Mouse (Mus musculus) thymus, postnatal 4 days (tissue): Measurements from ENCODE around the gene Nt5c3b.
A peak's percentile ranks its signal among the peaks of the same experiment; 100 is the strongest.

Source experiments
- DNase-seq: peaks from one replicate; pipeline ENCODE4 v3.0.0; 2021

Gene Nt5c3b

DNA sequence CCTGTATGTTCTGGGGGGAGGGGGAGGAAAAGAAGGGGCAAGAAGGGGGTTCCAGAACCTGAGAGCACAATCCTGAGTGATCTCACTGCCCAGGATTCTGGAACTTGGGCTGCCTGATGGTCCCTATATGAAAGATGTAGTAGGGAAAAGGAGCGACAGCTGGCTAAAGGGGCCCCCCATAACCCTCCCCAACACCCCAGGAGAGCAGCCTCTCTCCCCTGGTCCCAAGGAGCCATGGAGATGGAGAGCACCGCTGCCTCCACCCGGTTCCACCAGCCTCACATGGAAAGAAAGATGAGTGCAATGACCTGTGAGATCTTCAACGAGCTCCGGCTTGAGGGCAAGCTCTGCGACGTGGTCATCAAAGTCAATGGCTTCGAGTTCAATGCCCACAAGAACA is at the start of gene Nt5c3b, which contains the start of gene Klhl10:
Gene Nt5c3b, minus strand, starts transcription at position 12 of the 400 bp plus-strand sequence.
Gene Klhl10, plus strand, starts transcription at position 121 of the 400 bp plus-strand sequence.
- no peak for DNase-seq

- DNase-seq = peak; percentile 38
Measured at GRCm38 (mm10) chr11:100490951-100491350, 49.3 kb upstream of the Nt5c3b start.

- peak; percentile 49 for DNase-seq
Measured at GRCm38 (mm10) chr11:100485801-100486538, 44.4 kb upstream of the Nt5c3b start.

DNA sequence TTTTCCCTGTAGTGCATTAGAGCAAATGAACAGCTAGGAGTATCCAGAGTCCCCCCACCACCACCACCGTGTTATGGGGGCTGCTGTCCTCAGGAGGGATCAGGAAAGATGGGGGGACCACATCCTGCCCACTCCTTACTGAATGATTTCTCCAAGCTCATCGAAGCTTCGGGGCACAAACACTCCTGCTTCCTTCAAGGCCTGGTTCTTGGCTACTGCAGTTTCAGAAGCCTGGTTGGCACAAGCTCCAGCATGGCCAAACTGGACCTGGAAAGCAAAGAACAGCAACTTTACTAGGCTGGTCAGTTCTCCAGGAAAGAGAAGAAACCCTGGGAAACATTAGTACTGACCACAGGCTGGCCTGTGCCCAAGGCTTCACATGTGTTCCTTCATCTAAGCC is 42.9 kb upstream of the Nt5c3b start:
- DNase-seq = no peak

GRCm38 (mm10) chr11:100479152-100479551 is 37.5 kb upstream of the Nt5c3b start:
- DNase-seq = no peak

- DNase-seq = no peak
Measured at GRCm38 (mm10) chr11:100476281-100476680, 34.7 kb upstream of the Nt5c3b start.

GRCm38 (mm10) chr11:100472935-100473295 is 31.3 kb upstream of the Nt5c3b start:
- no peak for DNase-seq

DNA sequence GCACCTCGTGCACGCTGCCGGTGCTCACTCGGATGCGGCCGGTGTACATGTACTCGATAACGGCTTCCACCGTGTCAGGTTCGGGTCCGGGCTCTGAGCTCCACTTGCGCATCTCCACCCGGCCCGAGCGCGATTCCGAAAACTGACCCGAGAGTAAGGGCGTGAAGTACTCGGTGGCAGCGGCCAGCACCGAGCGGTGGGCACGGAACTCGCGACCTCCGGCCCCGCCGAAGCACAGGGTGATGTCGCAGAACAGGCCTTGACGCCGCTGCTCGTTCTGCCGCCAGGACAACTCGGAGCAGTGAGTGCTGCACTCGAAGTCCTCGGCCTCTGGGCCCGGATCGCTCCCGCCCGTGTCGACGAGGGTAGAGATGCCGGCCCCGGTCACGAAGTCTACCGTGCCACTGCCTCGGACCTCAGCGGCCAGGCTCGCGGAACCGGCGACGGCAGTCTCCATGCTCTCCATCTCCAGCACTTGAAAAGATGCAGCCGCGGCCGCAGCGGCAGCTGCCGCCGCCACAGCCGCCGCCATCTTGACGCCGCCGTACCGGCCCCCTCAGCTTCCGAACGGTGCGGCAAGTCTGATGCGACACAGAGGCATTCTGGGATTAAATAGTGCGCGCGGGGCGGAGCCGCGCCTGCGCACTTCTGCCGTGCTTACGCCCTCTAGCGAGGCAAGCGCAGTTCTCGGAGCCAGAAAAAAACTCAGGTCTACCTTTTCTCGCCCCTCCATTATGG is 30.8 kb upstream of the Nt5c3b start, which contains the start of gene Klhl11:
Gene Klhl11, minus strand, starts transcription at position 545 of the 738 bp plus-strand sequence.
- DNase-seq = peak; percentile 92

DNA sequence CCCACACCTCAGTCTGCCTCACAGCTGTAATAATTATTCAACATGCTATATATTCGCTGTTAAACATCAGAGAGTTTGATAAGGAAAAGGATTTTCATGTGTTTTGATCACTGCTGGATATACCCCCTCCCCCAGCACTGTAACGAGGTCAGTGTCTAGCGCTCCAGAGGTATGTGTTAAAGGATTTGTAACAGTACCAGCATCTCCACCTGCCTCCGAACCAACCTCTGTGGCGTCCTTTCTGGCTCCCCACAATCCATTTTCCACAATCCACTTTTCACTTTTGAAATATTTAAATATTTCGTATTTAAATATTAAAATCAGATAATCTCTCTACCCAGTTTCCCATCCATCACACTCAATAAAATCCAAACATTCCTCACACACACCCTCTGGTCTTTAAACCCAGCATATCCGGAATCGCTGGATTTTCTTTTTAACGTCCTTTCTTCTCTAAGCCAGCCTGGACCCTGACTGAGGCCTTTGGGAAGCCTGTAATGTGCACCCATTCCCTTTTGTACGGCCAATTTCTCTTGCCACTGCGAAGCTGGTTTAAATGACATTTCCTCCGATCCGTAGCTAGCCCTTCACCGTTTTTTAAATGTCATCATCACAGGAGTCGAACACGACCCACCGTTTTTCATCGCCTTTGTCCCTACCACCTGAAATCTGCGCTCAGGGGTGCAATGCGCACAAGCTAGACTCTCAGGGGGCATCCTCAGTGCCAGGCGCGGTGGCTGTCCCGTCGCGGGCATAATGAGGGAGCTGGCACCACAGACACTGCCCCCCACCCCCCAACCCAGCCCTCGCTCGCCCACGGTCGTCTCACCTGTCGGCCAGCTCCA is 30.0 kb upstream of the Nt5c3b start:
- no peak for DNase-seq

DNA sequence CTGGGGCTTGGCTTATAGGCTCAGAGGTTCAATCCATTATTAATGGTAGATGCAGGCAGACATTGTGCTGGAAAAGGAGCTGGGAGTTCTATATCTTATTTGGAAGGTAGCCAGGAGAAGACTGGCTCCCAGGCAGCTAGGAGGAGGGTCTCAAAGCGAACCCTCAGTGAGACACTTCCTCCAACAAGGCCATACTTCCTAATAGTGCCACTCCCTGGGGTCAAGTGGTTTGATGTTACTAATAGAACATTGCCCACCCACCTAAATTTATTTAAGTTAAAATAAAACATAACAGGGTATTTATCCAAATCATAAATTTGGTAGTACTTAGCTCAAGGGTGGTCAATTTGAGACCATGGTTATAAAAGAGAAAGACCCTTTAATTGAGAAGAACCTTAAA is 24.2 kb upstream of the Nt5c3b start:
- DNase-seq = no peak

DNA sequence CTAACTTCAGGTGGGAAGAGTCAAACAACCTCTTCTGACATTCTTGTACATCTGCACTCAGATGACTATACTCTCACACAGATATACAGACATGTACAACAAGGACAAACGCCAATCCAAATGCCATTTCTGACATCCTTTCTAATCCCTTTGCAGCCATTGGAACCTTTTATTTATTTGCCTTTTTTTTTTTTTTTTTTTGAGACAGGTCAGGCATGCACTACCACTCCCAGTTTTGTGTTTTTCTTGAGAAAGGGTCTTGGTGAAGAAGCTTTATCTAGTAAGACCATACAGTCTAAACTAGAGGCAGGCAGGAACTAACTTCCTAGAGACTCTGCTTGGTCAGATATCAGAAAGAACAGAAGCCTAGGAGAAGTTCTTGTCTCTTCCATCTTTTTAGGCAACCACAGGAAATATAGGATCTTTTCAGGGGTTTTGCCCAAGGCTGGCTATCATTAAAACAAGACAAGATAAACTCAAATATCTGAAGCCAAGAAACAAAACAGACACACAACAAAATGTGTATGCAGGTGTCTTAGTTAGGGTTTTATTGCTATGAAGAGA is 23.7 kb upstream of the Nt5c3b start:
- no peak for DNase-seq

GRCm38 (mm10) chr11:100462699-100463098 is 21.1 kb upstream of the Nt5c3b start:
- DNase-seq = no peak

GRCm38 (mm10) chr11:100457711-100458110 is 16.1 kb upstream of the Nt5c3b start:
- DNase-seq = no peak

GRCm38 (mm10) chr11:100457247-100457646 is 15.6 kb upstream of the Nt5c3b start:
- no peak for DNase-seq

- no peak for DNase-seq
Measured at GRCm38 (mm10) chr11:100442625-100443024, 1.0 kb upstream of the Nt5c3b start.

- DNase-seq = peak; percentile 91
Measured at GRCm38 (mm10) chr11:100440691-100441522, 701 bp downstream of the Nt5c3b start.

DNA sequence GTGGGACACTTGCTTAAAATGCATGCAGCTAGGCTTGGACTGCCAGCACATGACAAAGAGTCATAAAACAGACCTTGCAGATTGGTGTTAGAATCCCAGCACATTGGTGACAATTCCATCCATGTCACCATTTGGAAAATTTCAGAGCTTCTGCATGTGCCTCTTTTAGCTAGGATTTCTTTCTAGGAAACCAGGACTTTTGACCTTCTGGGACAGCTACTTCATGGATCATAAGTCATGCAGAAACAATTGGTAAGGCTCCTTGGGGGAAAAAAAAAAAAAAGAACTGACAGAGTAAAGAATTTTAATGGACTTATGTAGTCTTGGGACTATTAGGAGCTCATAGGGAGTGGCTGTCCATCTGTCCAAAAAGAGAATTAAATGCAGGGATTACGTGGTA is 3.7 kb downstream of the Nt5c3b start:
- DNase-seq = no peak

DNA sequence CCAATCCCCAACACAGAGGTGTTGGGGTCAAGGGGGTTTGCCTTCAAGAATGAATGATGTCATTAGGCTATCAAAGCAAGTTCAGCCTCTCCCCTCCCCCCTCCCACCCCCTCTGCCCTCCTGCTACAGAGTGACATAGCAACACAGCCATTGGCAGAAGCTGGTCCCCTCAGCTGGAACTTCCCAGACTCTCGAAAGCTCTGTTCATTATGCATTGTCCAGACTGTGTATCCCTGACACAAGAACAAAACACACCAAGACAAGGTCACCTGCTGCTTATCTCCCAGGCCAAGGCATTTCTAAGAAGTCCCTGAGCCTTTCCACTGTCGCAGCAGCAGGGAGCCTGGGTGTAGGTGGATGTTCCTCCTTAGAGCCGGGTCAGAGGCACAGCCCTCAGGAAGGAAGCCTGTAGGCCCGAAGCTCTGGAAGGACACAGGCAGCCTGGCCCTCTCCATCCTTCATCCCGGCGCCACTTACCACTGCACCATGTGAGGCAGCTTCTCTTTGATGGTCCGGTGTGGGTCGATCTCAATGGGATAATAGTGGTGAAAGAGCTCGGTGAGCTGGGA is 5.8 kb downstream of the Nt5c3b start:
- DNase-seq = no peak

DNA sequence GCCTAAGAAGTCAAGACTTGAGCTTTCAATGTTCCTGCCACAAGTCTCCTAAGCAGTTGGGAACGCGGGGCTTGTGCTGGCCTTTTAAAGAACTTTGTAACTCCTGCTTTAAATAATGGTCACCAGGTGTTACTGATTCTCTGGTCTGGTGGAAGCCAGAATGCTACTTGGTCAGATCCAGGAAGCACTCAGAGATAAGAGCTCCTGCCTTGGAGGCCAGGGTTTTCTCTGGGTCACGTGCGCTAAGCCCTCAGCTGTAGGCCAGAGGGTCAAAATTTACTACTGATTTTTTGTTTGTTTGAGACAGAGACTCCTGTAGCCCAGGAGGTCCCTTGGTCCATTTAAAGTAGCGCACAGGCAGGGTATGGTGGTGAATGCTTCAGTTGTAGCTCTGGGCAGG is 9.6 kb downstream of the Nt5c3b start:
- no peak for DNase-seq

- DNase-seq = no peak
Measured at GRCm38 (mm10) chr11:100430052-100430451, 11.6 kb downstream of the Nt5c3b start.

DNA sequence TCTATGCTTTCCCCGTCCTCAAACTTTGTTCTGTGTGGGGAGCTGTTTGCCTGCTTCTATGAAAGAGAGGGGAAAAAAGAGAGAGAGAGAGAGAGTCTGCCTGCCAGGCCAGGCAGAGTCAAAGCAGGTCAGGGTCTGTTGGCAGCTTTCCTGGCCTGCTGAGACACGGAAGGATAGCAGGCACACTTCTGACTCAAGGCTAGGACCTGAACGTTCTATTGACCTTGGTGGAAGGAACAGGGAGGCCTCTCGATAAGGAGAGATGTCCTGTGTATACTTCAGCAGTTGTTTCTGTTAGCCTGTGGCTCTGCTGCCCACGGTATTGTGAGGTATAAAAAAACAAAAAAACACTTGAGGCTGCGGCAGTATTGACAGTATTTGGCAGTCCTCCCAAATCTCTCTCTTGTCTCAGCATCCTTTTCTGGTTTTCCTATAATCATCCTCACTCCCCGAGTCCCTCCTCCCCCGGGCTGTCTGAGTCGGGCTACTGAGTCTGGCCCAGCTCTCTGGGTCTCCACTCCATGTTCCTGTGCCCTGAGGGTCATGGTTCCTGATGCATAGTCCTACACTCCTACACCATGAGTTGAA is 12.9 kb downstream of the Nt5c3b start:
- no peak for DNase-seq
